Mouse (Mus musculus) C2C12 (cell line): ENCODE data around the gene Slc41a2.

Source experiments
- CEBPB ChIP-seq: IDR thresholded peaks from one replicate; pipeline ENCODE4 v1.6.1; 2011; ENCODE audit warnings: low read depth, mild to moderate bottlenecking, control low read depth, moderate library complexity
- CTCF ChIP-seq: IDR thresholded peaks from one replicate; pipeline ENCODE4 v1.5.1; 2011; ENCODE audit not compliant: control insufficient read depth, insufficient read depth, insufficient read length
- FOSL1 ChIP-seq: IDR thresholded peaks from one replicate; pipeline ENCODE4 v1.8.0; 2011; ENCODE audit warnings: mild to moderate bottlenecking, low read length; ENCODE audit not compliant: poor library complexity, insufficient read depth, severe bottlenecking
- MAX ChIP-seq: IDR thresholded peaks from one replicate; pipeline ENCODE4 v1.6.1; 2011; ENCODE audit warnings: mild to moderate bottlenecking, control low read depth
- MYOD1 ChIP-seq: IDR thresholded peaks from one replicate; pipeline ENCODE4 v1.6.1; 2011; ENCODE audit warnings: low read depth; ENCODE audit not compliant: control insufficient read depth, insufficient read length
- MYOG ChIP-seq: IDR thresholded peaks from one replicate; pipeline ENCODE4 v1.6.1; 2011; ENCODE audit not compliant: control insufficient read depth, insufficient read length; ENCODE audit errors: extremely low read depth
- USF1 ChIP-seq: IDR thresholded peaks from one replicate; pipeline ENCODE4 v1.6.1; 2011; ENCODE audit warnings: low read depth, mild to moderate bottlenecking, control low read depth, moderate library complexity

GRCm38 (mm10) chr10:83378083-83378833 is 40.6 kb upstream of the Slc41a2 start:
- TF ChIP-seq CTCF (no peak), CEBPB (no peak), MYOG (no peak), FOSL1 (no peak), MAX (no peak), MYOD1 (no peak), USF1 (no peak)
